Mouse (Mus musculus) liver, embryonic 14.5 days (tissue): ENCODE results near the gene Cdan1. TPM values are rescaled to one million over a fixed set of nuclear protein-coding genes. Genes with fewer than 3 reads are reported as not detected.

Experiments used
- ATAC-seq: fragments of 200-750 bp; cut with Nextera tagmentation; 2 replicates; pipeline ENCODE4 v1.8.0; 2017; ENCODE audit warnings: moderate number of reproducible peaks, mild to moderate bottlenecking, moderate library complexity; ENCODE audit not compliant: insufficient read depth
- DNase-seq, 3 experiments: peaks; one replicate each; pipeline ENCODE4 v3.0.0-alpha.2; 2012 to 2013; ENCODE audit warnings: low read depth in 3 of 3, low spot score in 3 of 3
- H3K27ac ChIP-seq: fragments of 300-500 bp; sonication (generic); 2 replicates; pipeline ENCODE4 v1.5.1; 2014; ENCODE audit warnings: moderate library complexity, mild to moderate bottlenecking, control low read depth, inconsistent platforms
- H3K27me3 ChIP-seq: fragments of 300-500 bp; sonication (generic); 2 replicates; pipeline ENCODE4 v1.6.1; 2014; ENCODE audit warnings: mild to moderate bottlenecking, low read length, moderate library complexity; ENCODE audit not compliant: control insufficient read depth, insufficient read depth
- H3K36me3 ChIP-seq: fragments of 300-500 bp; sonication (generic); replicated peaks from 2 replicates; pipeline ENCODE4 v1.6.1; 2014; ENCODE audit warnings: low read depth; ENCODE audit not compliant: control insufficient read depth, insufficient read depth
- H3K4me1 ChIP-seq, 2 experiments: fragments of 200-500 bp in 1 of 2; fragments of 300-500 bp in 1 of 2; sonication (generic) in 1 of 2; replicated peaks; 2 replicates each; pipeline ENCODE4 v1.6.1; 2012 to 2014; ENCODE audit warnings: antibody characterized with exemption in 1 of 2, inconsistent platforms in 1 of 2, low read length in 1 of 2; ENCODE audit not compliant: control insufficient read depth in 2 of 2, insufficient read depth in 2 of 2
- H3K4me2 ChIP-seq: fragments of 300-500 bp; sonication (generic); 2 replicates; pipeline ENCODE4 v1.6.1; 2014; ENCODE audit warnings: low read depth, mild to moderate bottlenecking, control low read depth, moderate library complexity
- H3K4me3 ChIP-seq, 2 experiments: fragments of 200-500 bp in 1 of 2; fragments of 300-500 bp in 1 of 2; sonication (generic) in 1 of 2; 2 replicates each; pipeline ENCODE4 v1.5.1; 2012 to 2014; ENCODE audit warnings: low read depth in 2 of 2, low read length in 2 of 2, mild to moderate bottlenecking in 2 of 2, control low read depth in 1 of 2, inconsistent platforms in 1 of 2, moderate library complexity in 1 of 2; ENCODE audit not compliant: insufficient read depth in 1 of 2
- H3K9ac ChIP-seq: fragments of 300-500 bp; sonication (generic); replicated peaks from 2 replicates; pipeline ENCODE4 v1.6.1; 2014; ENCODE audit warnings: mild to moderate bottlenecking, control low read depth, moderate library complexity
- H3K9me3 ChIP-seq: fragments of 300-500 bp; sonication (generic); 2 replicates; pipeline ENCODE4 v1.6.1; 2016; ENCODE audit warnings: low read length, mixed read lengths; ENCODE audit not compliant: control insufficient read depth
- CTCF ChIP-seq: IDR thresholded peaks from 2 replicates; pipeline ENCODE4 v1.5.1; 2016; ENCODE audit warnings: antibody characterized with exemption, low read depth, control low read depth
- EP300 ChIP-seq: IDR thresholded peaks from 2 replicates; pipeline ENCODE4 v1.6.1; 2016; ENCODE audit warnings: antibody characterized with exemption, low read depth
- WGBS: fragments of 180-500 bp; shearing (Covaris S2); extraction: QIAGEN DNeasy Blood & Tissue Kit; methylation state at CpG from one replicate; pipeline ENCODE4 v1.1.7; 2014; ENCODE audit not compliant: insufficient replicate concordance; 5-methylcytosine and 5-hydroxymethylcytosine counted together
- polyA plus RNA-seq, 2 experiments: library from polyadenylated mRNA; depleted of rRNA in 1 of 2; stranded (reverse) in 1 of 2; unstranded in 1 of 2; fragments of >200 nt; fragmentation: Nextera tagmentation in 1 of 2; extraction: Ambion mirVana in 1 of 2; gene quantifications; 2 replicates each; pipeline versions ENCODE4 v1.2.1 to v1.2.3; 2012 to 2014

Cdan1 gene
- polyA plus RNA-seq, 2 experiments, result 6.1 to 13.7 TPM

- DNase-seq, result no peak
- no peak overlapping the region for H3K4me2 ChIP-seq
- H3K9me3 ChIP-seq, result no peaks in the 10 kb centered on the region
- no peaks in the 10 kb centered on the region for H3K27me3 ChIP-seq
- H3K27ac ChIP-seq, result no peak overlapping the region
- H3K9ac ChIP-seq, result no peak overlapping the region
- peaks cover 7 to 10% of the 10 kb centered on the region in 2 experiments for H3K4me1 ChIP-seq
- no peaks in the 10 kb centered on the region for H3K36me3 ChIP-seq
- H3K4me3 ChIP-seq, result no peak overlapping the region
- 16% methylated on average over 1 of the region's 1 CpGs for WGBS
- TF ChIP-seq EP300 (no peak), CTCF (no peak)
- no peak for ATAC-seq
These were observed 2.7 kb upstream of the Cdan1 start for GRCm38 (mm10) chr2:120852626-120853025.

- peak; percentile 55 for TF ChIP-seq CTCF
- peak; percentile 62; the same call in 1 of the 2 replicates for TF ChIP-seq EP300
These were observed 625 bp upstream of the Cdan1 start, which contains the start of gene Ttbk2 for GRCm38 (mm10) chr2:120850424-120851082. Gene Ttbk2 (minus strand): TSS chr2:120850604.

GRCm38 (mm10) chr2:120845280-120845679 is 4.6 kb downstream of the Cdan1 start:
- H3K9me3 ChIP-seq, result no peaks in the 10 kb centered on the region
- no peak overlapping the region for H3K9ac ChIP-seq
- WGBS, result 71% methylated on average over 1 of the region's 1 CpGs
- ATAC-seq, result no peak
- H3K4me1 ChIP-seq, result peaks cover 5 to 14% of the 10 kb centered on the region in 2 experiments
- peak in 2 of 3 experiments; percentile 41 to 48 for DNase-seq
- no peaks in the 10 kb centered on the region for H3K27me3 ChIP-seq
- no peaks in the 10 kb centered on the region for H3K36me3 ChIP-seq
- no peak overlapping the region for H3K4me2 ChIP-seq
- no peak overlapping the region for H3K4me3 ChIP-seq
- H3K27ac ChIP-seq, result no peak overlapping the region
- no peak for TF ChIP-seq CTCF
- TF ChIP-seq EP300, result no peak; the same call in 1 of the 2 replicates

More at GRCm38 (mm10) chr2:120850424-120851082, 625 bp upstream of the Cdan1 start, which contains the start of gene Ttbk2:
- ATAC-seq (peak; percentile 100), DNase-seq (peak; percentile 95 to 97 (median 96))
- Histone ChIP-seq H3K4me2 (peak within 1 kb of the TSS; percentile 95), H3K9ac (peak within 1 kb of the TSS; percentile 77), H3K4me1 (peaks cover 7 to 10% of the 10 kb centered on the region in 2 experiments), H3K27ac (peak within 1 kb of the TSS; percentile 21; the same call in 1 of the 2 replicates), H3K27me3 (no peaks in the 10 kb centered on the region), H3K4me3 (peak within 1 kb of the TSS; percentile 89 to 90), H3K36me3 (no peaks in the 10 kb centered on the region), H3K9me3 (no peaks in the 10 kb centered on the region)
- under 1% methylated on average over 39 of the region's 39 CpGs for WGBS

- TF ChIP-seq EP300, result no peak
- TF ChIP-seq CTCF, result no peak
- no peak for ATAC-seq
These were observed 5.9 kb downstream of the Cdan1 start for GRCm38 (mm10) chr2:120843990-120844389.

GRCm38 (mm10) chr2:120841211-120841610 is 8.7 kb downstream of the Cdan1 start:
- no peaks in the 10 kb centered on the region for H3K9me3 ChIP-seq
- no peak for DNase-seq
- no peak overlapping the region for H3K4me3 ChIP-seq
- no peak overlapping the region for H3K27ac ChIP-seq
- WGBS, result 72% methylated on average over 1 of the region's 1 CpGs
- peaks cover 3 to 9% of the 10 kb centered on the region in 2 experiments; a peak in 3 of 4 replicates for H3K4me1 ChIP-seq
- TF ChIP-seq EP300 (no peak), CTCF (no peak)
- H3K36me3 ChIP-seq, result no peaks in the 10 kb centered on the region
- no peak for ATAC-seq
- H3K9ac ChIP-seq, result no peak overlapping the region
- no peak overlapping the region for H3K4me2 ChIP-seq
- no peaks in the 10 kb centered on the region for H3K27me3 ChIP-seq

More at GRCm38 (mm10) chr2:120843990-120844389, 5.9 kb downstream of the Cdan1 start:
- Histone ChIP-seq H3K9me3 (no peaks in the 10 kb centered on the region), H3K4me1 (peaks cover 3 to 9% of the 10 kb centered on the region in 2 experiments; a peak in 3 of 4 replicates), H3K4me2 (no peak overlapping the region), H3K27ac (no peak overlapping the region), H3K9ac (no peak overlapping the region), H3K36me3 (no peaks in the 10 kb centered on the region), H3K27me3 (no peaks in the 10 kb centered on the region), H3K4me3 (no peak overlapping the region)
- DNase-seq, result no peak
- WGBS, result 28% methylated on average over 4 of the region's 4 CpGs
